Mouse (Mus musculus) thymus, adult 2 months (tissue): Measurements from ENCODE around the gene L1cam.

Experiments used
- CTCF ChIP-seq: fragments of 200-500 bp; IDR thresholded peaks from 2 replicates; pipeline ENCODE4 v1.5.1; 2012; ENCODE audit warnings: mild to moderate bottlenecking, control low read depth, low read length, moderate library complexity, borderline replicate concordance; ENCODE audit not compliant: control insufficient read depth, poor library complexity, insufficient read depth; ENCODE audit errors: extremely low read depth
- POLR2A ChIP-seq: fragments of 200-500 bp; IDR thresholded peaks from 2 replicates; pipeline ENCODE4 v1.6.1; 2012; ENCODE audit warnings: mild to moderate bottlenecking, low read length, control low read depth, moderate library complexity; ENCODE audit not compliant: control insufficient read depth, poor library complexity, insufficient read depth; ENCODE audit errors: extremely low read depth

- TF ChIP-seq CTCF (no peak), POLR2A (no peak)
These were observed 71.4 kb downstream of the L1cam start, which contains the start of gene Pdzd4 for GRCm38 (mm10) chrX:73824185-73825151.
